Mouse (Mus musculus) testis, adult 2 months (tissue): ENCODE data around the gene Zfp454.

Source experiments
- CTCF ChIP-seq: fragments of 200-500 bp; IDR thresholded peaks from 2 replicates; pipeline ENCODE4 v1.5.1; 2012; ENCODE audit warnings: low read depth, mild to moderate bottlenecking, inconsistent platforms, low read length, moderate library complexity; ENCODE audit not compliant: control insufficient read depth, insufficient read depth, insufficient replicate concordance
- POLR2A ChIP-seq: fragments of 200-500 bp; IDR thresholded peaks from 2 replicates; pipeline ENCODE4 v1.6.1; 2012; ENCODE audit warnings: low read depth, mild to moderate bottlenecking, inconsistent platforms, low read length, moderate library complexity; ENCODE audit not compliant: control insufficient read depth

- TF ChIP-seq POLR2A (no peak), CTCF (no peak)
Measured at GRCm38 (mm10) chr11:50849310-50849709, 38.1 kb downstream of the Zfp454 start.
